Mouse (Mus musculus): ENCODE measurements around the gene Tet2. TPM values are rescaled to one million over a fixed set of nuclear protein-coding genes. Genes with fewer than 3 reads are reported as not detected.

Gene Tet2
- polyA plus RNA-seq, 1 experiment from 2014 or later, result 20.0 TPM

GRCm38 (mm10) chr3:133548613-133549012 is 3.7 kb upstream of the Tet2 start:
- no peak overlapping the region for H3K27ac ChIP-seq (replicated peaks in 1 of 2; ENCODE audit: control insufficient read depth in 1 of 2, insufficient read depth in 1 of 2, low read depth in 2 of 2, low read length in 2 of 2)
- ATAC-seq (ENCODE audit: insufficient number of reproducible peaks, insufficient read depth, low FRiP score, low read depth), result no peak
- 70% methylated on average over 2 of the region's 2 CpGs for WGBS

GRCm38 (mm10) chr3:133546790-133547189 is 1.9 kb upstream of the Tet2 start:
- Histone ChIP-seq H3K9ac (ENCODE audit: low read length) (no peak overlapping the region), H3K9me3 (ENCODE audit: control insufficient read depth, low read length) (no peaks in the 10 kb centered on the region), H3K36me3 (ENCODE audit: control insufficient read depth, insufficient read depth, low read length) (no peaks in the 10 kb centered on the region), H3K4me2 (ENCODE audit: low read length) (no peak overlapping the region), H3K4me1 (ENCODE audit: control insufficient read depth in 2 of 2, insufficient read depth in 2 of 2, low read length in 2 of 2) (peaks cover 0 to 10% of the 10 kb centered on the region in 2 experiments; a peak in 2 of 4 replicates), H3K4me3 (ENCODE audit: control insufficient read depth in 1 of 2, insufficient read depth in 1 of 2, low read depth in 1 of 2, low read length in 2 of 2) (no peak overlapping the region), H3K27me3 (ENCODE audit: control insufficient read depth, insufficient read depth, low read length) (no peaks in the 10 kb centered on the region), H3K27ac (replicated peaks in 1 of 2; ENCODE audit: control insufficient read depth in 1 of 2, insufficient read depth in 1 of 2, low read depth in 2 of 2, low read length in 2 of 2) (no peak overlapping the region)
- WGBS, result 52% methylated on average over 2 of the region's 2 CpGs
- ATAC-seq (ENCODE audit: insufficient number of reproducible peaks, insufficient read depth, low FRiP score, low read depth), result no peak

More at GRCm38 (mm10) chr3:133548613-133549012, 3.7 kb upstream of the Tet2 start:
- Histone ChIP-seq H3K4me2 (ENCODE audit: low read length) (no peak overlapping the region), H3K9ac (ENCODE audit: low read length) (no peak overlapping the region), H3K9me3 (ENCODE audit: control insufficient read depth, low read length) (no peaks in the 10 kb centered on the region), H3K4me3 (ENCODE audit: control insufficient read depth in 1 of 2, insufficient read depth in 1 of 2, low read depth in 1 of 2, low read length in 2 of 2) (no peak overlapping the region), H3K4me1 (ENCODE audit: control insufficient read depth in 2 of 2, insufficient read depth in 2 of 2, low read length in 2 of 2) (0 out of 4 replicates have a peak, but pooled peaks cover 0 to 2% of the 10 kb centered on the region in 2 experiments), H3K27me3 (ENCODE audit: control insufficient read depth, insufficient read depth, low read length) (no peaks in the 10 kb centered on the region), H3K36me3 (ENCODE audit: control insufficient read depth, insufficient read depth, low read length) (no peaks in the 10 kb centered on the region)

- no peaks in the 10 kb centered on the region for H3K27me3 ChIP-seq (ENCODE audit: control insufficient read depth, insufficient read depth, low read length)
- peak overlapping the region; percentile 93 to 99; a peak in 3 of 4 replicates for H3K27ac ChIP-seq (replicated peaks in 1 of 2; ENCODE audit: control insufficient read depth in 1 of 2, insufficient read depth in 1 of 2, low read depth in 2 of 2, low read length in 2 of 2)
- H3K9me3 ChIP-seq (ENCODE audit: control insufficient read depth, low read length), result no peaks in the 10 kb centered on the region
- H3K4me2 ChIP-seq (ENCODE audit: low read length), result peak overlapping the region; percentile 79
- peaks cover 0 to 13% of the 10 kb centered on the region in 2 experiments; a peak in 3 of 4 replicates for H3K4me1 ChIP-seq (ENCODE audit: control insufficient read depth in 2 of 2, insufficient read depth in 2 of 2, low read length in 2 of 2)
- ATAC-seq (ENCODE audit: insufficient number of reproducible peaks, insufficient read depth, low FRiP score, low read depth), result no peak
- H3K36me3 ChIP-seq (ENCODE audit: control insufficient read depth, insufficient read depth, low read length), result no peaks in the 10 kb centered on the region
- peak overlapping the region; percentile 93 for H3K9ac ChIP-seq (ENCODE audit: low read length)
- WGBS, result 21% methylated on average over 6 of the region's 6 CpGs
- peak overlapping the region; percentile 88 to 91 for H3K4me3 ChIP-seq (ENCODE audit: control insufficient read depth in 1 of 2, insufficient read depth in 1 of 2, low read depth in 1 of 2, low read length in 2 of 2)
Observed at GRCm38 (mm10) chr3:133545304-133545666, 346 bp upstream of the Tet2 start.

GRCm38 (mm10) chr3:133544131-133544550 is 798 bp downstream of the Tet2 start:
- Histone ChIP-seq H3K4me1 (ENCODE audit: control insufficient read depth in 2 of 2, insufficient read depth in 2 of 2, low read length in 2 of 2) (peaks cover 0 to 19% of the 10 kb centered on the region in 2 experiments), H3K27me3 (ENCODE audit: control insufficient read depth, insufficient read depth, low read length) (no peaks in the 10 kb centered on the region), H3K9ac (ENCODE audit: low read length) (peak overlapping the region; percentile 93), H3K36me3 (ENCODE audit: control insufficient read depth, insufficient read depth, low read length) (no peaks in the 10 kb centered on the region), H3K4me3 (ENCODE audit: control insufficient read depth in 1 of 2, insufficient read depth in 1 of 2, low read depth in 1 of 2, low read length in 2 of 2) (peak overlapping the region; percentile 88 to 91), H3K27ac (replicated peaks in 1 of 2; ENCODE audit: control insufficient read depth in 1 of 2, insufficient read depth in 1 of 2, low read depth in 2 of 2, low read length in 2 of 2) (peak overlapping the region; percentile 93 to 99), H3K9me3 (ENCODE audit: control insufficient read depth, low read length) (no peaks in the 10 kb centered on the region), H3K4me2 (ENCODE audit: low read length) (peak overlapping the region; percentile 79)
- 0% methylated on average over 32 of the region's 52 CpGs for WGBS
- peak; percentile 91 for ATAC-seq (ENCODE audit: insufficient number of reproducible peaks, insufficient read depth, low FRiP score, low read depth)

GRCm38 (mm10) chr3:133543101-133544020 is 1.6 kb downstream of the Tet2 start:
- Histone ChIP-seq H3K36me3 (ENCODE audit: control insufficient read depth, insufficient read depth, low read length) (peaks cover 3% of the 10 kb centered on the region; the same call in 1 of the 2 replicates), H3K9ac (ENCODE audit: low read length) (peak overlapping the region; percentile 93), H3K9me3 (ENCODE audit: control insufficient read depth, low read length) (no peaks in the 10 kb centered on the region), H3K4me1 (ENCODE audit: control insufficient read depth in 2 of 2, insufficient read depth in 2 of 2, low read length in 2 of 2) (peaks cover 0 to 19% of the 10 kb centered on the region in 2 experiments), H3K27ac (replicated peaks in 1 of 2; ENCODE audit: control insufficient read depth in 1 of 2, insufficient read depth in 1 of 2, low read depth in 2 of 2, low read length in 2 of 2) (peak overlapping the region; percentile 93 to 99), H3K27me3 (ENCODE audit: control insufficient read depth, insufficient read depth, low read length) (no peaks in the 10 kb centered on the region), H3K4me2 (ENCODE audit: low read length) (peak overlapping the region; percentile 79), H3K4me3 (ENCODE audit: control insufficient read depth in 1 of 2, insufficient read depth in 1 of 2, low read depth in 1 of 2, low read length in 2 of 2) (peak overlapping the region; percentile 88 to 91)
- no peak for ATAC-seq (ENCODE audit: insufficient number of reproducible peaks, insufficient read depth, low FRiP score, low read depth)
- 0% methylated on average over 21 of the region's 21 CpGs for WGBS

GRCm38 (mm10) chr3:133542084-133542483 is 2.9 kb downstream of the Tet2 start:
- Histone ChIP-seq H3K4me1 (ENCODE audit: control insufficient read depth in 2 of 2, insufficient read depth in 2 of 2, low read length in 2 of 2) (peaks cover 0 to 19% of the 10 kb centered on the region in 2 experiments), H3K27me3 (ENCODE audit: control insufficient read depth, insufficient read depth, low read length) (no peaks in the 10 kb centered on the region), H3K27ac (replicated peaks in 1 of 2; ENCODE audit: control insufficient read depth in 1 of 2, insufficient read depth in 1 of 2, low read depth in 2 of 2, low read length in 2 of 2) (0 out of 4 replicates have a peak overlapping the region, but pooled peaks of 1 of the 2 experiments have one; percentile 9), H3K9me3 (ENCODE audit: control insufficient read depth, low read length) (no peaks in the 10 kb centered on the region), H3K4me2 (ENCODE audit: low read length) (peak overlapping the region; percentile 79), H3K9ac (ENCODE audit: low read length) (peak overlapping the region; percentile 93; the same call in 1 of the 2 replicates), H3K36me3 (ENCODE audit: control insufficient read depth, insufficient read depth, low read length) (peaks cover 3% of the 10 kb centered on the region; the same call in 1 of the 2 replicates), H3K4me3 (ENCODE audit: control insufficient read depth in 1 of 2, insufficient read depth in 1 of 2, low read depth in 1 of 2, low read length in 2 of 2) (peak overlapping the region in 1 of 2 experiments; percentile 88; a peak in 1 of 4 replicates)
- no peak for ATAC-seq (ENCODE audit: insufficient number of reproducible peaks, insufficient read depth, low FRiP score, low read depth)

GRCm38 (mm10) chr3:133541000-133541399 is 3.9 kb downstream of the Tet2 start:
- no peak overlapping the region for H3K27ac ChIP-seq (replicated peaks in 1 of 2; ENCODE audit: control insufficient read depth in 1 of 2, insufficient read depth in 1 of 2, low read depth in 2 of 2, low read length in 2 of 2)
- peaks cover 0 to 19% of the 10 kb centered on the region in 2 experiments for H3K4me1 ChIP-seq (ENCODE audit: control insufficient read depth in 2 of 2, insufficient read depth in 2 of 2, low read length in 2 of 2)
- H3K27me3 ChIP-seq (ENCODE audit: control insufficient read depth, insufficient read depth, low read length), result no peaks in the 10 kb centered on the region
- H3K36me3 ChIP-seq (ENCODE audit: control insufficient read depth, insufficient read depth, low read length), result peaks cover 6% of the 10 kb centered on the region; the same call in 1 of the 2 replicates
- no peak overlapping the region for H3K4me3 ChIP-seq (ENCODE audit: control insufficient read depth in 1 of 2, insufficient read depth in 1 of 2, low read depth in 1 of 2, low read length in 2 of 2)
- no peak overlapping the region for H3K9ac ChIP-seq (ENCODE audit: low read length)
- H3K9me3 ChIP-seq (ENCODE audit: control insufficient read depth, low read length), result no peaks in the 10 kb centered on the region
- ATAC-seq (ENCODE audit: insufficient number of reproducible peaks, insufficient read depth, low FRiP score, low read depth), result no peak
- H3K4me2 ChIP-seq (ENCODE audit: low read length), result no peak overlapping the region

Data from heart, embryonic 14.5 days (tissue).